Mouse (Mus musculus): ENCODE measurements around the gene Mpnd. TPM values are rescaled to one million over a fixed set of nuclear protein-coding genes. Genes with fewer than 3 reads are reported as not detected.
A peak's percentile ranks its signal among the peaks of the same experiment; 100 is the strongest.

Gene Mpnd
- polyA plus RNA-seq, 1 experiment from 2014 or later: 127 TPM

DNA sequence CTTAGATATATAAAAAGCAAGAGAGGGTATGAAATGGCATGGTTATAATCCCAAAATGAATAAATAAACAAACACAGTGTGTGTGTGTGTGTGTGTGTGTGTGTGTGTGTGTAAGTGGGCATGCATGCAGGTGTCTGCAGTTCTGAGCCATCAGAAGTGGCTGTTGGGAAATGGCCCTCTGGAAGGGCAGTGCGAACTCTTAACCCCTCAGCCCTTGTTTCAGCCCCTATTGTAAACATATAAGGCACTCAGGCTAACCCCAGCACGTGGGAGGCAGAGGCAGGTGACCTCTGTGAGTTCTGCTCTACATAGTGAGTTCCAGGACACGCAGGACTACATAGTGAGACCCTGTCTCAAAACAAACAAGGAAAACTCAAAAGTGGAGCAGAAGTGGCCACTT lies 28.2 kb upstream of the Mpnd start:
- H3K9me3 ChIP-seq (ENCODE audit: low read depth, low read length): no peaks in the 10 kb centered on the region
- TF ChIP-seq CTCF (IDR thresholded peaks at IDR 0.05; ENCODE audit: low read depth): no peak

DNA sequence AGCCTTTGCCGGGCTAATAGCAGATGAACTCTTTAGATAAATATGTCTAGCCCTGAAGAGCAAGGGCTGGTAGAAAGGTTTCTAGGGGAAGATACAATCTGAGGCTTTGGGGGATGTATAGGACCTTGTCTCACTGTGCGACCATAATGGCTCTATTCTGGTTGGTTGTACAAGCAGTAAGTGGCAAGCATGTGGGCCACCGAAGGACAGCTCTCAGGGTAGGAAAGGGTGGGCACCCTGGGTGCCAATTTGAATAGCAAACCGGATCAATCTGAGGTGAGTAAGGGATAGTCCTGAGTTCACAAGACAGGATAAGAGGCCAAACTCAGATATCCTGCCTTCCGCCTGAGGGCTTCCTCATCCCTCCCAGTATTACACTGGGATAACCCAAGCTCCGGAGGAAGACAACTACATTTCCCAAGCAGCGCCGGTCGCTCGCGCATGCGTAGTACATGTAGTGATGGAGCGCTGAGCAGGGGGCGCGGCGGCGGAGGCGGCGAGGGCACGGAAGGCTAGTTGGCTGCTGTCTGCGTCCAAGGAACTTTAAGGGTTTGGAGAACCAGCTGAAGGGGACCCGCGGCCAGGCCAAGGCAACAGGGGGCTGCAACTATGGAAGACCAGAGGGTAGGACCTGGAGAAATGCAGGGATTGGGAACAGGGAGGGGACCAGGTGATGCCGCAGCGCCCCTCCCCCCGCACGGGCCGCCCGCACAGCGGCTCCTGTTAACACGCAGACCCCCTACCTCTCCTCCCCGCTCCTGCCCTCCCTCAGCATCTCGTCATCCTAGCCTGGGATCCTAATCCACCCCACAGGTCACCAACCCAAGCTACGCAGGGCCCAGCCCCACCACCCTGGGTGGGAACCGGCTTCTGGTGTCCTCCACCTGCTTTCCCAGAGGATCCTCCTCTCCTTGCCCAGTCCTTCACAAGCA lies 19.2 kb upstream of the Mpnd start, which contains the start of gene Fsd1:
TSS of gene Fsd1 (plus strand) at position 480 of the 932 bp plus-strand sequence.
- 7% methylated on average over 34 of the region's 35 CpGs for WGBS
- Histone ChIP-seq H3K4me1 (ENCODE audit: insufficient read depth) (no peaks in the 10 kb centered on the region), H3K9me3 (ENCODE audit: low read depth, low read length) (no peaks in the 10 kb centered on the region), H3K27ac (ENCODE audit: low read depth) (no peak within 1 kb of the TSS), H3K36me3 (ENCODE audit: insufficient read depth) (no peaks in the 10 kb centered on the region), H3K4me2 (peak within 1 kb of the TSS; percentile 76), H3K4me3 (ENCODE audit: low read depth, low read length) (peak within 1 kb of the TSS; percentile 46), H3K9ac (peak within 1 kb of the TSS; percentile 52), H3K27me3 (ENCODE audit: insufficient read depth, low read length) (no peaks in the 10 kb centered on the region)
- DNase-seq: peak; percentile 83
- peak; percentile 50 for ATAC-seq (ENCODE audit: insufficient read depth)
- TF ChIP-seq CTCF (IDR thresholded peaks at IDR 0.05; ENCODE audit: low read depth): no peak

More for the DNA sequence above, 28.2 kb upstream of the Mpnd start:
- Histone ChIP-seq H3K4me3 (ENCODE audit: low read depth, low read length) (no peak overlapping the region), H3K27me3 (ENCODE audit: insufficient read depth, low read length) (no peaks in the 10 kb centered on the region), H3K27ac (ENCODE audit: low read depth) (no peak overlapping the region), H3K36me3 (ENCODE audit: insufficient read depth) (0 out of 2 replicates have a peak, but pooled peaks cover 3% of the 10 kb centered on the region), H3K4me1 (ENCODE audit: insufficient read depth) (no peaks in the 10 kb centered on the region), H3K9ac (no peak overlapping the region), H3K4me2 (no peak overlapping the region)
- WGBS: 24% methylated on average over 3 of the region's 3 CpGs
- ATAC-seq (ENCODE audit: insufficient read depth) (no peak), DNase-seq (no peak)

DNA sequence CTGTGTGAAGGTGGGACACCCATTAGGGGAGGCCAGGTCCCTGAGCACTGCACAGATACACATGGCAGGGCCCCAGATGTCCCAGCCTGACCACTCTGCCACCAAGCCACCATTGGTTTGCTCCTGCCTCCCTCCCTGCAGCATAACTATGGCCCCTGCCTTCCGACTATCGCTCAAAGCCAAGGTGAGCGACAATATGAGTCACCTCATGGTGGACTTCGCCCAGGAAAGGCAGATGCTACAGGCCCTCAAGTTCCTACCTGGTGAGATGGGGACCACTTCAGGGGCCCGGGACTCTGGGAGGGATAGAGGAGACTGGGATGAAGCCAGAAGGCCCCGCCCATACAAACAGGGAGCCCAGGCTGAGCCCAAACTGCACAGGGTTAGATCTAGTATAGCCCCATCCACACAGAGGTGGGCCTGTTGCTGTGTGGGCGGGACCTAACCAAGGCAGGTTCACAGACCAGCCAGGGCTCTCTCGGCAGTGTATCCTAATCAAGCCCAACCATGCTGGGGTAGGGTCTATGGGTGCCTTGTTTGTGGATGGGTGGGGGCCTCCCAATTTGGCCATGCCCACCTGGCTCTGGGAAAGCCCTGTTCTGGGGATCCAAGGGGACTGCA lies 15.1 kb upstream of the Mpnd start:
- ATAC-seq (ENCODE audit: insufficient read depth) (no peak), DNase-seq (no peak)
- Histone ChIP-seq H3K4me2 (no peak overlapping the region), H3K27ac (ENCODE audit: low read depth) (no peak overlapping the region), H3K27me3 (ENCODE audit: insufficient read depth, low read length) (no peaks in the 10 kb centered on the region), H3K9me3 (ENCODE audit: low read depth, low read length) (no peaks in the 10 kb centered on the region), H3K4me3 (ENCODE audit: low read depth, low read length) (no peak overlapping the region), H3K36me3 (ENCODE audit: insufficient read depth) (no peaks in the 10 kb centered on the region), H3K4me1 (ENCODE audit: insufficient read depth) (no peaks in the 10 kb centered on the region), H3K9ac (no peak overlapping the region)
- TF ChIP-seq CTCF (IDR thresholded peaks at IDR 0.05; ENCODE audit: low read depth): no peak
- 75% methylated on average over 8 of the region's 8 CpGs for WGBS

DNA sequence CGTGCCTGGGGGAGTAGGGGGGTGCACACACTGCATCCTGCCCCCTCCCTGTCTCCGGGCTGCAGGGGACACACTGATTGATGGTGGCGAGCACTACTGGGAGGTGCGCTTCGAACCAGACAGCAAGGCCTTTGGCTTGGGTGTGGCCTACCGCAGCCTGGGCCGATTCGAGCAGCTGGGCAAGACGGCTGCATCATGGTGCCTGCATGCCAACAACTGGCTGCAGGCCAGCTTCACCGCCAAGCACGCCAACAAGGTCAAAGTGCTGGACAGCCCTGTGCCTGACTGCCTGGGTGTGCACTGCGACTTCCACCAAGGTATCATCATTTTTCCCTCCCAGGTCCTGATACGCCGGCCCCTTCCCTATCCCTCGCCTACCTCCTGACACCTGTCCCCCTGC lies 9.5 kb upstream of the Mpnd start:
- Histone ChIP-seq H3K4me2 (no peak overlapping the region), H3K4me1 (ENCODE audit: insufficient read depth) (no peaks in the 10 kb centered on the region), H3K36me3 (ENCODE audit: insufficient read depth) (no peaks in the 10 kb centered on the region), H3K27me3 (ENCODE audit: insufficient read depth, low read length) (peaks cover 10% of the 10 kb centered on the region; the same call in 1 of the 2 replicates), H3K9me3 (ENCODE audit: low read depth, low read length) (no peaks in the 10 kb centered on the region), H3K4me3 (ENCODE audit: low read depth, low read length) (no peak overlapping the region), H3K9ac (no peak overlapping the region), H3K27ac (ENCODE audit: low read depth) (no peak overlapping the region)
- no peak for TF ChIP-seq CTCF (IDR thresholded peaks at IDR 0.05; ENCODE audit: low read depth)
- 80% methylated on average over 15 of the region's 15 CpGs for WGBS
- ATAC-seq (ENCODE audit: insufficient read depth): no peak
- no peak for DNase-seq

DNA sequence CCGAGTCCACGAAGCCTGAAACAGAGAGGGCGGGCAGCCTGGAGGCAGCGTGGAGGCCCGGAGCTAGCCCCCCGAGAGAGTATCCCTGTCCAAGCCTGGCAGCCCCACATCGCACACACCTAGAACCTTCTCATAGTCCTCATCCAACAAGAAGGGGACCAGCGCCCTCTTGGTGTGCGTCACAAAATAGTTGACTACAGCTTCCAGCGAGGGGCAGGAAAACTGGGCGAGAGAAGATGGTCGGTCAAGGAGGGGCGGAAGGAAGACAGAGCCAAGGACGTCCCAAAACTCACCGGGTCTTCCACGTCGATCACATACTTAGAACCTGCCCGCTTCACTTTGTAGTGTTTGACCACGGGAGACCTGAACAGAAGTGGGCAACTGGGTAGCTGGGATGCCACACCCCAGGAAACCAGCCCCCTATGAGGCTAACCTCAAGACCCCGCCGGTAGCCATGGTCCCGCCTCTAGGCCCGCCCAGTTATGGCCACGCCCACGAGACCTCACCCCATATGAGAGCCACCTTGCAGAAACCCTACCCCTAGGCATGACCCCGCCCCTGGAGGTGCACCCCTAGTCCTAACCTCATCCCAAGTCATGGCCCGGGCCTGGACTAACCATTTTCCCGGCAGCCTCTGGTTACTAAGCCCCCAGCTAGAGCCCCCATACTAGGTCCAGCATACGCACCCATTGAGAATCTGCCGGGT lies 5.6 kb upstream of the Mpnd start:
- Histone ChIP-seq H3K9me3 (ENCODE audit: low read depth, low read length) (no peaks in the 10 kb centered on the region), H3K36me3 (ENCODE audit: insufficient read depth) (no peaks in the 10 kb centered on the region), H3K27me3 (ENCODE audit: insufficient read depth, low read length) (peaks cover 10% of the 10 kb centered on the region; the same call in 1 of the 2 replicates), H3K27ac (ENCODE audit: low read depth) (no peak overlapping the region), H3K4me1 (ENCODE audit: insufficient read depth) (no peaks in the 10 kb centered on the region), H3K4me3 (ENCODE audit: low read depth, low read length) (0 out of 2 replicates have a peak overlapping the region, but pooled peaks have one; percentile 4), H3K4me2 (peak overlapping the region; percentile 32), H3K9ac (no peak overlapping the region)
- 10% methylated on average over 30 of the region's 30 CpGs for WGBS
- no peak for DNase-seq
- 0 out of 2 replicates have a peak, but pooled peaks have one; percentile 3 for ATAC-seq (ENCODE audit: insufficient read depth)
- TF ChIP-seq CTCF (IDR thresholded peaks at IDR 0.05; ENCODE audit: low read depth): no peak

DNA sequence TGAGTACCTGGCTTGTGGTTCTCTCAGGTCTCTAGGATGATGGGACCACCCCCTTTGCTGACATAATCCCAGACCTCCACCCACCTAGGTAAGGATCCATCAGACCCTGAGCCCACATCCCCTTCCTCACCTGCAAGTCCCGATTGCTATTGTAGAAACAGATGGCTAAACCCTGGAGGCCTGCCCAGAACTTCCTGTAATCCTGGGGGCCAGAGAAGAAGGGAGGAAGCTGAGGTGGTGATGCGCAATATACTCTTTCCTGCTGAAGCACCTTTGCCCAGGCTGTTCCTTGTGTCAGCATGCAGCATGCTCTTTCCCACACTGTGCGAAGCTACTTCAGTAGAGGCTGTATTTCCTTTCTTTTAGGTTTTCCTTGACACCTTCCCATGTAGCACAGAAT lies 2.5 kb upstream of the Mpnd start:
- no peak for TF ChIP-seq CTCF (IDR thresholded peaks at IDR 0.05; ENCODE audit: low read depth)
- WGBS: 78% methylated on average over 3 of the region's 3 CpGs
- 0 out of 2 replicates have a peak, but pooled peaks cover 6% of the 10 kb centered on the region for H3K4me1 ChIP-seq (ENCODE audit: insufficient read depth)

More for the DNA sequence above, 2.5 kb upstream of the Mpnd start:
- Histone ChIP-seq H3K27ac (ENCODE audit: low read depth) (no peak overlapping the region), H3K36me3 (ENCODE audit: insufficient read depth) (no peaks in the 10 kb centered on the region), H3K4me3 (ENCODE audit: low read depth, low read length) (no peak overlapping the region), H3K4me2 (no peak overlapping the region), H3K9ac (no peak overlapping the region), H3K27me3 (ENCODE audit: insufficient read depth, low read length) (peaks cover 14% of the 10 kb centered on the region; the same call in 1 of the 2 replicates), H3K9me3 (ENCODE audit: low read depth, low read length) (no peaks in the 10 kb centered on the region)
- DNase-seq (no peak), ATAC-seq (ENCODE audit: insufficient read depth) (no peak)

Data from lung, embryonic 14.5 days (tissue).